Comparison of ENCODE assay signal across 8 mouse cellular contexts in the genomic region with DNA sequence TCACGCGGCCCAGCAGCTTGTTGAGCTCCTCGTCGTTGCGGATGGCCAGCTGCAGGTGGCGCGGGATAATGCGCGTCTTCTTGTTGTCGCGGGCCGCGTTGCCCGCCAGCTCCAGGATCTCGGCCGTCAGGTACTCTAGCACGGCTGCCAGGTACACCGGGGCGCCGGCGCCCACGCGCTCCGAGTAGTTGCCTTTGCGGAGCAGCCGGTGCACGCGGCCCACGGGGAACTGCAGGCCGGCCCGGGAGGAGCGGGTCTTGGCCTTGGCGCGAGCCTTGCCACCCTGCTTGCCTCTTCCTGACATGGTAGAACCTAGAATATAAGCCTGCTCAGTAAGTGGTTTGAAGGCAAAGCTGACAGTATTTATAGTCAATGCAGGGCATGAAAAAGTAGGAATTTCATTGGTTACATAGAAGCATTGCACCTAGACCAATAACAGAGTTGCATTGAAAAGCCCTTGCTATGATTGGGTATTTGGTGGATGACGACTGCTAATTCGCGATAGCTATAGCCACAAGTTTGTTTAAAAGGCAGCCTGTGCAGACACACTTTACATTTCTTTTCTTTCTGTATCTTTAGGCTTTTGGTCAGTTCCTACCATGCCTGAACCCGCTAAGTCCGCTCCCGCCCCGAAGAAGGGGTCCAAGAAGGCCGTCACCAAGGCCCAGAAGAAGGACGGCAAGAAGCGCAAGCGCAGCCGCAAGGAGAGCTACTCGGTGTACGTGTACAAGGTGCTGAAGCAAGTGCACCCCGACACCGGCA. TPM values are rescaled to one million over a fixed set of nuclear protein-coding genes. Genes with fewer than 3 reads are reported as not detected.
DNase-seq lines count a peak whose midpoint lies in the region; ATAC-seq lines count a peak whose summit lies in the region.
"Not testable (repeated sequence)": the region's sequence is repeated elsewhere in the genome, so short reads cannot be mapped to it uniquely, and the experiment has no call there.

Gene Hist1h2ak, minus strand, starts transcription at position 304 of the 762 bp plus-strand sequence.
Gene Hist1h2bn, plus strand, starts transcription at position 600 of the 762 bp plus-strand sequence.

- ATAC-seq in embryonic facial prominence, embryonic 14.5 days (ENCODE audit: low read depth) = peak; percentile 94
- ATAC-seq in limb, embryonic 12.5 days (ENCODE audit: insufficient number of reproducible peaks, insufficient read depth, low FRiP score, low TSS enrichment, low read depth) = peak; percentile 95
- ATAC-seq in midbrain, embryonic 14.5 days (ENCODE audit: low FRiP score, low TSS enrichment) = peak; percentile 94

- DNase-seq in 3T3-L1 (ENCODE audit: low read depth, low spot score) = peak; percentile 96
- DNase-seq in adrenal gland, postnatal 4 days (ENCODE audit: low spot score in 2 of 2) = peak in 1 of 2 experiments; percentile 34
- DNase-seq in embryonic facial prominence, embryonic 14.5 days (ENCODE audit: low spot score) = peak; percentile 98
- peak; percentile 89 for DNase-seq in heart, adult 8-10 months (ENCODE audit: low spot score)
- DNase-seq in kidney, adult 8-10 months = peak; percentile 12 to 58
- peak; percentile 92 for DNase-seq in midbrain, embryonic 14.5 days
- peak; percentile 83 for DNase-seq in spleen, adult 12 weeks (ENCODE audit: low spot score)

- H3K36me3 ChIP-seq in embryonic facial prominence, embryonic 14.5 days (ENCODE audit: control insufficient read depth, insufficient read depth, low read length); limb, embryonic 12.5 days; midbrain, embryonic 14.5 days (ENCODE audit: control insufficient read depth, insufficient read depth, low read length): not testable (repeated sequence)

- H3K27me3 ChIP-seq in embryonic facial prominence, embryonic 14.5 days (replicated peaks; ENCODE audit: control insufficient read depth, insufficient read depth, low read length); limb, embryonic 12.5 days; midbrain, embryonic 14.5 days (ENCODE audit: control insufficient read depth, insufficient read depth, low read length): not testable (repeated sequence)

- H3K27ac ChIP-seq in embryonic facial prominence, embryonic 14.5 days (replicated peaks; ENCODE audit: low read depth, low read length) = peak within 1 kb of the TSS; percentile 92
- peak within 1 kb of the TSS; percentile 95 for H3K27ac ChIP-seq in limb, embryonic 12.5 days
- peak within 1 kb of the TSS; percentile 87 for H3K27ac ChIP-seq in midbrain, embryonic 14.5 days (replicated peaks; ENCODE audit: low read depth, low read length)

- H3K4me2 ChIP-seq in embryonic facial prominence, embryonic 14.5 days (ENCODE audit: low read depth, low read length) = peak within 1 kb of the TSS; percentile 76
- peak within 1 kb of the TSS; percentile 73 for H3K4me2 ChIP-seq in limb, embryonic 12.5 days
- H3K4me2 ChIP-seq in midbrain, embryonic 14.5 days (ENCODE audit: low read length) = peak within 1 kb of the TSS; percentile 74

- H3K4me1 ChIP-seq in embryonic facial prominence, embryonic 14.5 days (ENCODE audit: control insufficient read depth, insufficient read depth, low read length) = peaks cover 12% of the 10 kb centered on the region
- peaks cover 24% of the 10 kb centered on the region for H3K4me1 ChIP-seq in limb, embryonic 12.5 days (replicated peaks)
- peaks cover 25% of the 10 kb centered on the region for H3K4me1 ChIP-seq in midbrain, embryonic 14.5 days (ENCODE audit: control insufficient read depth, insufficient read depth, low read length)

- peak within 1 kb of the TSS; percentile 70 for H3K9ac ChIP-seq in embryonic facial prominence, embryonic 14.5 days (ENCODE audit: low read depth, low read length)
- peak within 1 kb of the TSS; percentile 68 for H3K9ac ChIP-seq in limb, embryonic 12.5 days (replicated peaks)
- peak within 1 kb of the TSS; percentile 46; the same call in 1 of the 2 replicates for H3K9ac ChIP-seq in midbrain, embryonic 14.5 days (replicated peaks; ENCODE audit: low read length)

- not testable (repeated sequence) for H3K9me3 ChIP-seq in embryonic facial prominence, embryonic 14.5 days (ENCODE audit: control insufficient read depth, low read length); limb, embryonic 12.5 days; midbrain, embryonic 14.5 days (ENCODE audit: control insufficient read depth, low read length)

- peak within 1 kb of the TSS; percentile 44 for H3K4me3 ChIP-seq in embryonic facial prominence, embryonic 14.5 days (ENCODE audit: low read depth, low read length)
- peak within 1 kb of the TSS; percentile 47 for H3K4me3 ChIP-seq in limb, embryonic 12.5 days (replicated peaks)
- peak within 1 kb of the TSS; percentile 40 for H3K4me3 ChIP-seq in midbrain, embryonic 14.5 days (replicated peaks; ENCODE audit: low read depth, low read length)

- 1% methylated on average over 14 of the region's 50 CpGs for WGBS in embryonic facial prominence, embryonic 14.5 days
- whole genome bisulfite sequencing in limb, embryonic 12.5 days = under 1% methylated on average over 44 of the region's 50 CpGs
- WGBS in midbrain, embryonic 14.5 days = under 1% methylated on average over 46 of the region's 50 CpGs

RNA-seq across cellular contexts. Expression of gene Hist1h2ak, which starts in this region (rescaled TPM):
- total RNA-seq in adrenal gland, postnatal 4 days (2021) = 100 to 1,000 TPM; 172 to 196 TPM
- 5.5 and 8.4 TPM in 2 replicates for polyA plus RNA-seq in embryonic facial prominence, embryonic 14.5 days (2014; fragmentation: Nextera tagmentation; extraction: Ambion mirVana)
- 1 to 10 TPM in 3 of 4 experiments, not detected in 1; 1.5 to 4.4 (median 2.0) TPM for total RNA-seq in heart, adult 8-10 months (2022)
- 51.3 and 71.5 TPM in 2 replicates for polyA plus RNA-seq in limb, embryonic 12.5 days (2016; fragmentation: Nextera tagmentation; extraction: Ambion mirVana)
- polyA plus RNA-seq in midbrain, embryonic 14.5 days (2014; fragmentation: Nextera tagmentation; extraction: Ambion mirVana) = 2.4 and 4.4 TPM in 2 replicates

RNA-seq across cellular contexts. Expression of gene Hist1h2bn, which starts in this region (rescaled TPM):
- total RNA-seq in adrenal gland, postnatal 4 days (2021) = 100 to 1,000 TPM; 256 to 306 TPM
- 3.5 and 4.1 TPM in 2 replicates for polyA plus RNA-seq in embryonic facial prominence, embryonic 14.5 days (2014; fragmentation: Nextera tagmentation; extraction: Ambion mirVana)
- total RNA-seq in heart, adult 8-10 months (2022) = 1 to 10 TPM; 2.0 to 7.1 (median 4.3) TPM
- 8.0 and 9.8 TPM in 2 replicates for polyA plus RNA-seq in limb, embryonic 12.5 days (2016; fragmentation: Nextera tagmentation; extraction: Ambion mirVana)
- polyA plus RNA-seq in midbrain, embryonic 14.5 days (2014; fragmentation: Nextera tagmentation; extraction: Ambion mirVana) = 1.0 and 1.6 TPM in 2 replicates

Comparison
In these comparisons a context has a peak if more than half of its experiments do, and no peak if none do; other contexts are left out.
1. RNA of gene Hist1h2ak (total RNA-seq): 172 to 196 TPM in adrenal gland, postnatal 4 days; 1.5 to 4.4 TPM in heart, adult 8-10 months; every median in the first group is over 10 times any median in the second.
2. RNA of gene Hist1h2bn (total RNA-seq): 256 to 306 TPM in adrenal gland, postnatal 4 days; 2.0 to 7.1 TPM in heart, adult 8-10 months; every median in the first group is over 10 times any median in the second.
3. Peak in every context shown above with its lines, with median percentiles within 50 percentile points of each other: ATAC-seq, H3K27ac ChIP-seq, H3K4me2 ChIP-seq, H3K4me3 ChIP-seq and H3K9ac ChIP-seq.